Mouse (Mus musculus) cortical plate, adult 2 months (tissue): ENCODE results near the gene Ramp2. TPM values are rescaled to one million over a fixed set of nuclear protein-coding genes. Genes with fewer than 3 reads are reported as not detected.

Experiments
- H3K27ac ChIP-seq: fragments of 200-500 bp; 2 replicates; pipeline ENCODE4 v1.5.1; 2012; ENCODE audit warnings: low read length, control low read depth, inconsistent platforms; ENCODE audit not compliant: insufficient read depth
- H3K4me1 ChIP-seq: fragments of 200-500 bp; 2 replicates; pipeline ENCODE4 v1.6.1; 2011; ENCODE audit warnings: low read length; ENCODE audit not compliant: control insufficient read depth, insufficient read depth
- H3K4me3 ChIP-seq: fragments of 200-500 bp; 2 replicates; pipeline ENCODE4 v1.5.1; 2011; ENCODE audit warnings: mild to moderate bottlenecking, low read length, control low read depth; ENCODE audit not compliant: insufficient read depth
- CTCF ChIP-seq: fragments of 200-500 bp; IDR thresholded peaks from 2 replicates; pipeline ENCODE4 v1.5.1; 2011; ENCODE audit warnings: mild to moderate bottlenecking, control low read depth, low read length; ENCODE audit not compliant: insufficient read depth; ENCODE audit errors: extremely low read depth
- POLR2A ChIP-seq: fragments of 200-500 bp; IDR thresholded peaks from 2 replicates; pipeline ENCODE4 v1.6.1; 2011; ENCODE audit warnings: mild to moderate bottlenecking, low read length, control low read depth; ENCODE audit not compliant: insufficient read depth; ENCODE audit errors: extremely low read depth
- polyA plus RNA-seq: library from polyadenylated mRNA; depleted of rRNA; stranded (reverse); fragments of >200 nt; gene quantifications from 2 replicates; pipeline ENCODE4 v1.2.3, GENCODE M21; 2012; rRNA removed

Ramp2 gene
- 65.8 and 69.6 TPM in 2 replicates for polyA plus RNA-seq

DNA sequence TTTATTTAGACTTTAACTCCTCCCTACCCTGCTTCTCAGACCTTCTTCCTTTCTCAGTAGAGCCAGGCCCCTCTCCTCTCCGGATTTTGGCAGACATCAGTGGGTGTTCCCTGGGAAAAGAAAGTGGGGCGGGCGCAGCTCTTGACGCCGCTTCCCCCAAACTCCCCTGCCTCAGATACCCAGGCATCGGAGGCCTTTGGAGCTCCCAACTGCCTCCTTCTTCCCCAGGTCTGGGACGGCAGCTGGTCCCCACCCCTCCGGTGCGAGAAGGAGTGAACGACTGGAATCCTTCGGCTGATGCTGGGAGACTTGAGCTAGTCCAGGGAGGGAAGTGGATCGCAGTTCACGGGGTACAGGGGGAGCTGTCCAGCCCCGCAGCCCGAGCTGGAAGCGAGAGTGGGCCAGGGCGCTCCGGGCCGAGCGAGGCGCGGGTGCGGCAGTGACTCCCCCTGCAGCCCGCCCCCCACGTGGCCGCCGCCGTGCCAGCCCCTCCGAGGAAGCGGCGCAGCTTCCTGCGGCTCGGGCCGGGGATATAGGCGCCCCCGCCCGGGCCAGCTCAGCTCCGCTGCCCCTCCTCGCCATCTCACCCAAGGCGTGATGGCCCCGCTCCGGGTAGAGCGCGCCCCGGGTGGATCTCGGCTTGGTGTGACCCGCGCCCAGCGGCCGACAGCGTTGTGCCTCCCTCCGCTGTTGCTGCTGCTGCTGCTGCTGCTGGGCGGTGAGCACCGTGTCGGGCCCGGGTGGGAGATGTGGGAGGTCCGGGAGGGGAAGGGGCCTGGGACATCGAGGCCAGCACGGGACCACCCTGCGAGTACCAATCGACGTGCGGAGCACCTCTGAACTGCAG, at the start of gene Ramp2:
Gene Ramp2 (plus strand): TSS at position 174 of the 847 bp plus-strand sequence.
- TF ChIP-seq CTCF = no peak
- H3K4me1 ChIP-seq = no peaks in the 10 kb centered on the region; the same call in 1 of the 2 replicates
- H3K4me3 ChIP-seq = peak within 1 kb of the TSS; percentile 61
- H3K27ac ChIP-seq = peak within 1 kb of the TSS; percentile 89

- no peak overlapping the region for H3K4me3 ChIP-seq
- H3K27ac ChIP-seq = no peak overlapping the region
- peaks cover 7% of the 10 kb centered on the region for H3K4me1 ChIP-seq
- no peak for TF ChIP-seq POLR2A
- no peak for TF ChIP-seq CTCF
Observed at GRCm38 (mm10) chr11:101196175-101196574, 49.7 kb upstream of the Ramp2 start.

GRCm38 (mm10) chr11:101199555-101199954, 46.3 kb upstream of the Ramp2 start:
- TF ChIP-seq POLR2A (no peak), CTCF (no peak)
- no peak overlapping the region for H3K27ac ChIP-seq
- no peak overlapping the region for H3K4me3 ChIP-seq
- H3K4me1 ChIP-seq = 0 out of 2 replicates have a peak, but pooled peaks cover 1% of the 10 kb centered on the region

- Histone ChIP-seq H3K27ac (no peak overlapping the region), H3K4me3 (no peak overlapping the region), H3K4me1 (no peaks in the 10 kb centered on the region)
- TF ChIP-seq CTCF (peak; percentile 89), POLR2A (peak; percentile 32; the same call in 1 of the 2 replicates)
Observed at GRCm38 (mm10) chr11:101200986-101201385, 44.8 kb upstream of the Ramp2 start.

DNA sequence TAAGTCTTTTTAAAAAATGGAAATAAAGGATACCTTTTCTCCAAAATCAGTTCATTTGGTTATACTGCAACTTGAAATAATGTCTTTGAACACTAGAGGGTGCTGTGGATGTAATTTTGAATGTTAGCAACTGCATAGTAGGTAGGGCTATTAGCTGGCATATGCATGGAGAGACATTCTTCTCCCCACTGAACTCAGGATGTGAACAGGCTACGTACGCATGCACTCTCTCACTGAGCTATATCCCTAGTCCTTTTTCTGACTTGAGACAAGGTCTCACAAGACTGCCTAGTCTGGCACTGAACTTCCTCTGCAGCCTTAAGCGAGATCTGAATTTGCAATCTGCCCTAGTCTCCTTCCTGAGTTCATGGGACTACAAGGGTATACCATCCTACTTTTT, 33.9 kb upstream of the Ramp2 start:
- no peaks in the 10 kb centered on the region for H3K4me1 ChIP-seq
- H3K4me3 ChIP-seq = no peak overlapping the region
- TF ChIP-seq CTCF = peak; percentile 43
- TF ChIP-seq POLR2A = no peak

DNA sequence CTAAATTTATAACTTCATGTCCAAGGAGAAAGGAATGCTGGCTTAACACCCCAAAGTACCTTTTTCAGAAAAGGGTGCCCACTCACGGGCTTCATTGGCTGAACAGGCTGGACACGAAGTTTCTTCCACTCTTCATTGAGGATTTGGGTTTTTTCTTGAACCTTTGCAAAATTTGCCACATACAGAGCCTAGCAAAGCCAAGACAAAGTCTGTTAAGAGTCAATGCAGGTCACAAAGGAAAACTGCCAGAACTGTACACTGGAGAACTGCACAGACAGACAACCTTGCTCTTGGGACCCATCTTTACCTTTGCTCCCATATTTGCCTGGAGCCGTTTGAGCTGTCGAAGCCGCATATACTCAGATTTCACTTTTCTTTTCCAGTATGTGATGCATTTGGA, 28.9 kb upstream of the Ramp2 start:
- Histone ChIP-seq H3K27ac (no peak overlapping the region), H3K4me3 (no peak overlapping the region), H3K4me1 (no peaks in the 10 kb centered on the region)
- TF ChIP-seq CTCF (no peak), POLR2A (no peak)

More for the DNA sequence above, 33.9 kb upstream of the Ramp2 start:
- H3K27ac ChIP-seq = no peak overlapping the region

- Histone ChIP-seq H3K4me3 (no peak overlapping the region), H3K27ac (no peak overlapping the region), H3K4me1 (no peaks in the 10 kb centered on the region)
- TF ChIP-seq CTCF (no peak), POLR2A (no peak)
Observed at GRCm38 (mm10) chr11:101218436-101219055, 27.3 kb upstream of the Ramp2 start.

- Histone ChIP-seq H3K4me1 (peaks cover 2% of the 10 kb centered on the region; the same call in 1 of the 2 replicates), H3K4me3 (no peak overlapping the region), H3K27ac (peak overlapping the region; percentile 65; the same call in 1 of the 2 replicates)
- TF ChIP-seq POLR2A (no peak), CTCF (no peak)
Observed at GRCm38 (mm10) chr11:101220853-101221252, 25.0 kb upstream of the Ramp2 start.

- Histone ChIP-seq H3K4me1 (peaks cover 2% of the 10 kb centered on the region; the same call in 1 of the 2 replicates), H3K27ac (no peak overlapping the region; the same call in 1 of the 2 replicates), H3K4me3 (no peak overlapping the region)
- TF ChIP-seq CTCF (no peak), POLR2A (no peak)
Observed at GRCm38 (mm10) chr11:101221306-101221986, 24.4 kb upstream of the Ramp2 start.
